Mouse (Mus musculus) thymus, postnatal 14 days (tissue): ENCODE data around the gene Rngtt.
"Not testable (repeated sequence)": the region's sequence is repeated elsewhere in the genome, so short reads cannot be mapped to it uniquely, and the experiment has no call there.

Source experiments
- DNase-seq: peaks from one replicate; pipeline ENCODE4 v3.0.0; 2021

Gene Rngtt

GRCm38 (mm10) chr4:33309764-33310757 is at the start of gene Rngtt:
Gene Rngtt (plus strand): TSS chr4:33310311.
- peak; percentile 99 for DNase-seq

- no peak for DNase-seq
Measured at GRCm38 (mm10) chr4:33260311-33260710, 49.8 kb upstream of the Rngtt start.

GRCm38 (mm10) chr4:33261311-33261753 is 48.8 kb upstream of the Rngtt start:
- DNase-seq: no peak

GRCm38 (mm10) chr4:33262897-33263296 is 47.2 kb upstream of the Rngtt start:
- DNase-seq: no peak

GRCm38 (mm10) chr4:33264979-33265726 is 45.0 kb upstream of the Rngtt start:
- no peak for DNase-seq

GRCm38 (mm10) chr4:33270386-33271314 is 39.5 kb upstream of the Rngtt start:
- DNase-seq: no peak

GRCm38 (mm10) chr4:33273437-33273836 is 36.7 kb upstream of the Rngtt start:
- no peak for DNase-seq

- no peak for DNase-seq
Measured at GRCm38 (mm10) chr4:33281891-33282685, 28.0 kb upstream of the Rngtt start.

- no peak for DNase-seq
Measured at GRCm38 (mm10) chr4:33284083-33284880, 25.8 kb upstream of the Rngtt start.

GRCm38 (mm10) chr4:33285448-33285847 is 24.7 kb upstream of the Rngtt start:
- DNase-seq: no peak

- DNase-seq: no peak
Measured at GRCm38 (mm10) chr4:33289106-33289650, 20.9 kb upstream of the Rngtt start.

GRCm38 (mm10) chr4:33290002-33290401 is 20.1 kb upstream of the Rngtt start, which contains the start of gene Pnrc1:
Gene Pnrc1 (minus strand): TSS chr4:33290163.
- no peak for DNase-seq

- peak; percentile 30 for DNase-seq
Measured at GRCm38 (mm10) chr4:33290878-33291277, 19.2 kb upstream of the Rngtt start.

- peak; percentile 79 for DNase-seq
Measured at GRCm38 (mm10) chr4:33292409-33293370, 17.4 kb upstream of the Rngtt start.

GRCm38 (mm10) chr4:33300891-33301665 is 9.0 kb upstream of the Rngtt start:
- DNase-seq: not testable (repeated sequence)

- DNase-seq: no peak
Measured at GRCm38 (mm10) chr4:33303057-33303456, 7.1 kb upstream of the Rngtt start.

GRCm38 (mm10) chr4:33307146-33307545 is 3.0 kb upstream of the Rngtt start:
- DNase-seq: peak; percentile 38

GRCm38 (mm10) chr4:33310840-33311437 is 828 bp downstream of the Rngtt start:
- DNase-seq: no peak
